ENCODE assay signal across 15 mouse cellular contexts in the genomic region with DNA sequence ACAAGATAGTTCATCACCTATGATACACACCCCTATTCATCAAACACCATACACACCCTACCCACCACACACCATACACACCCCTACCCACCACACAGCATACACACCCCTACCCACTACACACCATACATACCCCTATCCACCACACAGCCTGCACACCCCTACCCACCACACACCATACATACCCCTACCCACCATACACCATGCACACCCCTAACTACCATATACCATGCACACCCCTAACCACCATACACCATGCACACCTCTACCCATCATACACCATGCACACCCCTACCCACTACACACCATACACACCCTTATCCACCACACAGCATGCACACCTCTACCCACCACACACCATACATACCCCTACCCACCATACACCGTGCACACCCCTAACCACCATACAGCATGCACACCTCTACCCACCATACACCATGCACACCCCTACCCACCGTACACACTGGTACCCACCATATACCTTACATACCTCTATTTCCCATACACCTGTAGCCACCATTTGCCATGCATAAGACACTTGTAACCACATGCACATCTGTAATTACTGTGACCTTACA. TPM values are rescaled to one million over a fixed set of nuclear protein-coding genes. Genes with fewer than 3 reads are reported as not detected.
DNase-seq lines count a peak whose midpoint lies in the region; ATAC-seq lines count a peak whose summit lies in the region.
"Had no signal": no experiment of that assay in that cellular context is flagged by ENCODE, and none has a peak within 500 bp of the region (broad histone marks: within the 10 kb centered on the region; RNA-seq: fewer than 3 reads in every experiment).

No protein-coding gene starts in this region.

- H3K27ac ChIP-seq in heart, embryonic 15.5 days = no peak overlapping the region
- no peak overlapping the region for H3K27ac ChIP-seq in neural tube, embryonic 12.5 days
- no peak overlapping the region for H3K27ac ChIP-seq in hindbrain, embryonic 16.5 days (ENCODE audit: low read depth, low read length)
- H3K27ac ChIP-seq: kidney, postnatal 0 days; liver, embryonic 12.5 days had no signal

- 90% methylated on average over 2 of the region's 2 CpGs for WGBS in heart, embryonic 15.5 days
- WGBS in neural tube, embryonic 12.5 days = 94% methylated on average over 2 of the region's 2 CpGs
- 96% methylated on average over 2 of the region's 2 CpGs for WGBS in hindbrain, embryonic 16.5 days

- H3K9ac ChIP-seq in heart, embryonic 15.5 days = no peak overlapping the region
- no peak overlapping the region for H3K9ac ChIP-seq in neural tube, embryonic 12.5 days
- H3K9ac ChIP-seq in hindbrain, embryonic 16.5 days (ENCODE audit: low read depth, low read length) = no peak overlapping the region
- H3K9ac ChIP-seq: liver, embryonic 12.5 days had no signal

- H3K4me3 ChIP-seq in heart, embryonic 15.5 days = no peak overlapping the region
- no peak overlapping the region for H3K4me3 ChIP-seq in neural tube, embryonic 12.5 days
- no peak overlapping the region for H3K4me3 ChIP-seq in hindbrain, embryonic 16.5 days (ENCODE audit: low read length)
- H3K4me3 ChIP-seq: liver, embryonic 12.5 days had no signal

- no peaks in the 10 kb centered on the region for H3K27me3 ChIP-seq in heart, embryonic 15.5 days
- H3K27me3 ChIP-seq in neural tube, embryonic 12.5 days (replicated peaks) = no peaks in the 10 kb centered on the region
- H3K27me3 ChIP-seq in hindbrain, embryonic 16.5 days (replicated peaks; ENCODE audit: control insufficient read depth, insufficient read depth, low read length) = no peaks in the 10 kb centered on the region
- H3K27me3 ChIP-seq: liver, embryonic 12.5 days had no signal

- H3K4me1 ChIP-seq in heart, embryonic 15.5 days (replicated peaks) = no peaks in the 10 kb centered on the region
- no peaks in the 10 kb centered on the region for H3K4me1 ChIP-seq in neural tube, embryonic 12.5 days
- H3K4me1 ChIP-seq in hindbrain, embryonic 16.5 days (ENCODE audit: control insufficient read depth, insufficient read depth, low read depth, low read length) = no peaks in the 10 kb centered on the region
- H3K4me1 ChIP-seq: liver, embryonic 12.5 days had no signal

- ATAC-seq in heart, embryonic 15.5 days (replicated peaks; ENCODE audit: insufficient number of reproducible peaks, insufficient read depth, low FRiP score, low read depth) = peak; percentile 41; the same call in 1 of the 2 replicates
- ATAC-seq in neural tube, embryonic 12.5 days (ENCODE audit: low FRiP score, low read depth) = 0 out of 2 replicates have a peak, but pooled peaks have one; percentile 38
- ATAC-seq in hindbrain, embryonic 16.5 days = peak; percentile 42; the same call in 1 of the 2 replicates
- ATAC-seq: activated CD4-positive, CD25-positive, alpha-beta regulatory T cell, adult 4 months; CD4-positive, CD25-positive, alpha-beta regulatory T cell, adult 4 months; liver, embryonic 12.5 days; lung, postnatal 0 days had no signal

- intact Hi-C loops in gastrocnemius, postnatal 36 days (cut with DNase I) = no loop called here

- DNase-seq in heart, adult 18-20 months = no peak
- DNase-seq in neural tube, embryonic 10.5 days (ENCODE audit: extremely low spot score, low spot score) = no peak
- no peak for DNase-seq in gastrocnemius, postnatal 36 days
- DNase-seq in right cerebral cortex, postnatal 25 days = no peak
- DNase-seq: cerebellum, adult 11-12 months; thymus, adult 2 months had no signal

- H3K36me3 ChIP-seq in heart, embryonic 15.5 days = no peaks in the 10 kb centered on the region
- no peaks in the 10 kb centered on the region for H3K36me3 ChIP-seq in neural tube, embryonic 12.5 days
- H3K36me3 ChIP-seq in hindbrain, embryonic 16.5 days (ENCODE audit: control insufficient read depth, insufficient read depth, low read length) = no peaks in the 10 kb centered on the region
- H3K36me3 ChIP-seq: liver, embryonic 12.5 days had no signal

- H3K4me2 ChIP-seq in heart, embryonic 15.5 days = no peak overlapping the region
- no peak overlapping the region for H3K4me2 ChIP-seq in neural tube, embryonic 12.5 days (replicated peaks)
- H3K4me2 ChIP-seq in hindbrain, embryonic 16.5 days (ENCODE audit: low read length) = no peak overlapping the region
- H3K4me2 ChIP-seq: liver, embryonic 12.5 days had no signal

- H3K9me3 ChIP-seq in heart, embryonic 15.5 days (replicated peaks) = no peaks in the 10 kb centered on the region
- H3K9me3 ChIP-seq in neural tube, embryonic 12.5 days = no peaks in the 10 kb centered on the region
- no peaks in the 10 kb centered on the region for H3K9me3 ChIP-seq in hindbrain, embryonic 16.5 days (ENCODE audit: control insufficient read depth, low read length)
- H3K9me3 ChIP-seq: liver, embryonic 12.5 days had no signal

RNA-seq across cellular contexts. Expression of gene Sin3b, which starts 24.6 kb away (rescaled TPM):
- polyA plus RNA-seq in heart, embryonic 15.5 days (2015; fragmentation: Nextera tagmentation; extraction: Ambion mirVana) = 139 and 161 TPM in 2 replicates
- 10 to 100 TPM; 76.0 to 78.8 TPM for total RNA-seq in heart, adult 18-20 months (2021)
- 142 and 158 TPM in 2 replicates for polyA plus RNA-seq in neural tube, embryonic 12.5 days (2016; fragmentation: Nextera tagmentation; extraction: Ambion mirVana)
- 176 and 177 TPM in 2 replicates for polyA plus RNA-seq in hindbrain, embryonic 16.5 days (2015; fragmentation: Nextera tagmentation; extraction: Ambion mirVana)
- 10 to 100 TPM; 32.5 to 33.0 TPM for total RNA-seq in gastrocnemius, postnatal 36 days (2021)

RNA-seq across cellular contexts. Expression of gene Nwd1, which starts 51.9 kb away (rescaled TPM):
- 0.23 and 0.38 TPM in 2 replicates for polyA plus RNA-seq in heart, embryonic 15.5 days (2015; fragmentation: Nextera tagmentation; extraction: Ambion mirVana)
- under 1 TPM; 0.27 to 0.54 TPM for total RNA-seq in heart, adult 18-20 months (2021)
- 0.35 and 0.42 TPM in 2 replicates for polyA plus RNA-seq in neural tube, embryonic 12.5 days (2016; fragmentation: Nextera tagmentation; extraction: Ambion mirVana)
- polyA plus RNA-seq in hindbrain, embryonic 16.5 days (2015; fragmentation: Nextera tagmentation; extraction: Ambion mirVana) = 3.5 and 3.6 TPM in 2 replicates
- total RNA-seq in gastrocnemius, postnatal 36 days (2021) = under 1 TPM; 0.41 to 0.54 TPM
- total RNA-seq: monocyte, adult 5-6 weeks had no signal
- polyA plus RNA-seq: activated CD4-positive, CD25-positive, alpha-beta regulatory T cell, adult 4 months; kidney, postnatal 0 days; liver, embryonic 12.5 days had no signal
